Mouse (Mus musculus): ENCODE measurements around the gene 1700028K03Rik.

Gene 1700028K03Rik

DNA sequence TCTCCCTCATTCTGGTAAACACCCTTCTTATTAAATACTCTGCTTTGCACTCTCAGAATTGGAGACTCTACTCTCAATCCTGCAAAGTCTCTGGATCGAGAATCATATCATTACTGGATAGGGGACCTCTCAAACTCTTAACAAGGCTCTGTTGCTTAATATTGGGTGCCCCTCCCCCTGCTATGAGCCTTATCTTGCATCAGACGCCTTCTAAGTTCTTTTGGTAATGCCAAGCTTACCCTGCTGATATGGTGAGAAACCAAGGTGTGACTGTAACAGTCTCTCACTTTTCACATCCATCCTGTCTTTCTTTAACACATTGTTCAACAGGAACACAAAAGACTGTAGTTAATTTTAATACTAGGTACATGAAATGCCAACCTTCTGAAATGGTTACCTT is 919 bp upstream of the 1700028K03Rik start:
- ATAC-seq (ENCODE audit: insufficient number of reproducible peaks, low FRiP score, low TSS enrichment) = no peak

DNA sequence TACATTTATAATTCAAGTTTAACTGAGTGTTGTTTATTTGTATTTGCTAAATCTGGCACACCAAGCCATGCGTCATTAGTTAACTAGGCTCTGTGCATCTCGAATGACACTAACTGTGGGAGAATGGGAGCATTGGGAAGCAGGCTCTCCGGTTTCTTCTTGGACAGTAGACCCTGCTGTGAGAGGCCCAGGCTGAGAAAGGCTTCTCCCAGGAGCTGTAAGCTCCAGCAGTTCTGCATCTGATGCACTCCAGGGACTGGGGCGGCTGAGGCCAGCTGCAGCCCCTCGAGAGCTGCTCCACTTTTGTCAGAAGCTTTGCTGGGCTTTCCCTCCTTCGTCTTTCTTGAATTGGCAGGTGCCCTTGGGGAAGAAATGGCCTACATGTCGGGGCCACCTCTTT is 7.2 kb downstream of the 1700028K03Rik start:
- no peak for ATAC-seq (ENCODE audit: insufficient number of reproducible peaks, low FRiP score, low TSS enrichment)

DNA sequence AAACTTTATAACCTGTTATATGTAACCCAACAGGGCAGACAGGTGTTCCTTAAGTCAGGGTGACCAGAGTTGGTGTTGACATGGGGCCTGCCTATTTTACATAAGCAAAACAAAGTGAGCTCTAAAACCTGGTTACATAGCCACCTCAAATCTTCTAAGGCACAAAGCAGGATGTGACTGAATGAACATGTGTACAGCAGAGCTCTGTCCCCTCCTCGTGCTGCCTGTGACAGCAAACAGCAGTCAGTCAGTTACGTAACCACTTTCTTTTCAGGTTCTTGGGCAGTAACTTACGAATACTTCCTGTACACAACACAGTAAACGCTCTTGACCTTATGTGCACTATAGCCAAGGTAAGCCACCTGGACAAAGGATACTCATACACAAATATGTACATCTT is 11.4 kb downstream of the 1700028K03Rik start:
- ATAC-seq (ENCODE audit: insufficient number of reproducible peaks, low FRiP score, low TSS enrichment) = no peak

DNA sequence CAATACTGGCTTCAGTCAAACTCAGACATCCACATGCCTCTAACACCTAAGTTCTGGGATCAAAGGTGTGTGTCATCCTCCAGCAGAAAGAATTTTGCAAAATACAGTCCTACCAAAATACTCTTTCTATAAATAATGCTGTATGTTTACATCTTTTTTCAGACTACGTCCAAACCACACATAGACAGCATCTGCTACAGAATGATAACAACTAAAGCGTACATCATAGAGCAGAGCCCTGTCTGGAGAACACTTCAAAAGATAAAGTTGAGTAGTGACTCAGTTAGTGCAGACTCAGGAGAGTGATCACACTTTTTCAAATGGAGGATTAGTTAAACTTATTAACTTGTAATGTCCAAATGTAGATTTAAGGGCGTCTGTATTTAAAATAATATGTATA is 13.4 kb downstream of the 1700028K03Rik start:
- ATAC-seq (ENCODE audit: insufficient number of reproducible peaks, low FRiP score, low TSS enrichment) = no peak

DNA sequence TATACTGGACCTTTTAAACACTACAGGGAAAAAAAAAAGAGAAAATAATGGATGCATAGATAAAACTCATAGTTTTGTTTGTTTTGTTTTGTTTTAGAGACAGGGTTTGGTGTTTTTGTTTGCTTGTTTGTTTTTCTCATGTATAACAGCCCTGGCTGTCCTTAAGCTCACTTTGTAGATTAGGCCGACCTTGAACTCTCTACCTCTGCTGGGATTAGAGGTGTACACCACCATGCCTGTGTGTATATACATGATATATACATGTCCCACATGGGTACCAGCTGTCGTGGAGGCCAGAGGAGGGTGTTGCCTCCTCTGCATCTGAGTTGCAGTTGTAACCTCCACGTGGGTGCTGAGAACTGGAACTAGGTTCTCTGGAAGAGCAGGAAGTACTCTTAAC is 13.9 kb downstream of the 1700028K03Rik start:
- no peak for ATAC-seq (ENCODE audit: insufficient number of reproducible peaks, low FRiP score, low TSS enrichment)

DNA sequence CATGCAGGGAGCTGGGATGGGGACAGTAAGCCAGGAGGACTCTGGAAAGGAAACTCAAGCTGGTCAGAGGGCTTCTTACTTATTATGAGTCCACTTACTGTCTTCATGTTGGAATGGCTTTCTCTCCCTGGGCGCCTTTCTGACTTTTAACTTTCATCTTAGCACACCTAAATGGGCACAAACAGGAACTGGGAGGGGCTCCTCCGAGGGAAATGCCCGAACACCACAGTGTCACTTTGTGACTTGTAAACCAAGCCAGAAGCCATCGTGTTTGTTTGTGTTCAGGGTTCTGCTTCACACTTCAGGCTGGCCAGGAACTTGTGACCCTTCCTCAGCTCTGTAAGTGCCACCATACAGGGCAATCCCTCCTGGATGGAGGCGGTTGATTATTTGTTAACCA is 19.8 kb downstream of the 1700028K03Rik start:
- ATAC-seq (ENCODE audit: insufficient number of reproducible peaks, low FRiP score, low TSS enrichment) = no peak

DNA sequence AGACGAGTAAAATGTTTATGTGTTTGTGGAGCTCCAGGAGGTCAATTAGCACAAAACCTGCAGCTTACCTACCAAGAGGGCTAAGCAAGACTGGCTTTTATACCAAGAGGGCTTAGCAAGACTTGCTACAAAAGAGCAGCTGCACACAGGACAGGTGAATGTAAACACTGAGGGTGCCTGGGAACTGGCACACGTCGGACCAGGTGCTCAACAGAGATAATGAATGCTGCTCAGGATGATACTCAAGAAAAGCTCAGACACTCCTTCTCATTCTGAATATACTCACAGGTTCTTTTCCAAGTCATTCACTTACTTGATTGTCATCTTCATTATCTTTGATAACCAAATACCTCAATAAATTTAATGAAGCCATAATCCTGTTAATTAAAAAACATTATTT is 22.5 kb downstream of the 1700028K03Rik start:
- no peak for ATAC-seq (ENCODE audit: insufficient number of reproducible peaks, low FRiP score, low TSS enrichment)

DNA sequence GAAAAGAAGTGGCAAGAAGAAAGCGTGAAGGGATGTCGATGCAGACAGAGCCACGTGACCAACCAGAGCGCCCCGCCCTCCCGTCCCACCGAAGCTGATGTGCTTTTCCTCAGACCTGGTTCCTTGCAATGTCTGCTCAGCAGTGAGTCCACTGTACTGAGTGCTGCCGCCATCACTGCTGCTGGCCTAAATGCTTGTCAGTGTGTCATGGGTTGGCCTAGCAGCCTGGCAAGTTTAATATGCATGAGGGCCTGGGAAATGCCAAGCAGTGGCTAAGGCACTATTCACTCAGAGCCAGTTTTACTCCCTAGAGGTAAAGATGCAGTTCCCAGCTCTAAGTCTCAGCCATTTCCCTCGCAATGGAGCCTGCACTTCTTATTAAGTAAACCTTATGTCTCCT is 34.6 kb downstream of the 1700028K03Rik start:
- no peak for ATAC-seq (ENCODE audit: insufficient number of reproducible peaks, low FRiP score, low TSS enrichment)

DNA sequence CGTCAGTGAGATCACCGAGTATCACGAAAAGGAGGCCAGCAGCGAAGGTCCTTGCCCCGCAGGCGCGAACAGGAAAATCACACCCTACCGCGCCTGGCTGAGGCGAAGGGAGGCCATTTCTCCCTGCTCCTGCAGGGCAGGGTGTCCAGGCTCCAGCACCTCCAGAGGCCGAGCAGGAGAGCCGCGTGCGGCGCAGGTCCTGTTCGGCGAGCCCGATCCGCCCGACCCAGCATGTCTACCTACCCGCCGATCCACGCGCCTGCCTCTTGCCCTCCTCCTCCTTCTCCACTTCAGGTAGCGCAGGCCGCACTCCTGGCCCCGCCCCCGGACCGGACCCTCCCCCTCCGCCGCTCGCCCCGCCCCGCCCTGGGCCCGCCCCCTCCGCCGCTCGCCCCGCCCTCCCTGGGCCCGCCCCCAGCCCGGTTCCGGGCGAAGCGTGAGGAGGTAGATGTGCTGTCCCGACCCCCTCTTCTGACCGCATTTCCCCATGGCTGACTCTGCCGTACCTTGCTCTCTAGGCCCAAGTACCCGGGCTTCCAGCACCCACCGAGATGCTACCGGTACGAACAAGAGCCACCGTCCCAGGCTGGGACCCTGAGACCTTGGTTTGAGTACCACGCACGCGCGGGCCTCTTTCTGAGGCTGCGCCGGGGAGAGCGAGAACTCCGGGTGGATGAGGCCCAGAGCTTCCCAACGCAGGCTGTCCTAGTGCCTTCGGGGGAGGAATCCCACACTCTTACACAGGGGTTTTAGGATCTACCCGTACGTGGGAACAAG is 63.0 kb downstream of the 1700028K03Rik start, which contains the start of the genes Rpap2 and Glmn:
Gene Rpap2, plus strand, starts transcription at position 73 of the 777 bp plus-strand sequence.
Gene Glmn, minus strand, starts transcription at position 588 of the 777 bp plus-strand sequence.
- ATAC-seq (ENCODE audit: insufficient number of reproducible peaks, low FRiP score, low TSS enrichment) = peak; percentile 95

DNA sequence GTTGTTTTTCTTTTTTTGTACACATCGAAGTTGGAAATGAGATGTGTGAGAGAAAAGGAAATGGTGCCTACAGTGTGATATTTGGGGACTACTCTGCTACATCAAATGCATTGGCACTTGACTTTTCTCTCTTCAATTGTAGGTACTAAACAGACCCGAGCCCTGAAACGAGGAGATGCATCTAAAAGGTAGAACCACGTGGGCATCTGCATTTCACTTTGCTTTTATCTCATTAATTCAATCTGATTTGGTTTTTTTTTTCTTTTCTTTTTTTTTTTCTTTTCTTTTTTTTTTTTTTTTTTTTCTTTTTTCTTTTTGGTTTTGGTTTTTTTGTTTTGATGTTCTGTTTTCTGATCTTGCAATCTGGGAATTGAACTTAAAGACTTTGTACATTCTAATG is 63.9 kb downstream of the 1700028K03Rik start:
- ATAC-seq (ENCODE audit: insufficient number of reproducible peaks, low FRiP score, low TSS enrichment) = no peak

Data from cerebellum, adult (tissue).